Mouse (Mus musculus): Measurements from ENCODE around the gene Elane.
A peak's percentile ranks its signal among the peaks of the same experiment; 100 is the strongest.
"Not testable (repeated sequence)": the region's sequence is repeated elsewhere in the genome, so short reads cannot be mapped to it uniquely, and the experiment has no call there.

Gene Elane

DNA sequence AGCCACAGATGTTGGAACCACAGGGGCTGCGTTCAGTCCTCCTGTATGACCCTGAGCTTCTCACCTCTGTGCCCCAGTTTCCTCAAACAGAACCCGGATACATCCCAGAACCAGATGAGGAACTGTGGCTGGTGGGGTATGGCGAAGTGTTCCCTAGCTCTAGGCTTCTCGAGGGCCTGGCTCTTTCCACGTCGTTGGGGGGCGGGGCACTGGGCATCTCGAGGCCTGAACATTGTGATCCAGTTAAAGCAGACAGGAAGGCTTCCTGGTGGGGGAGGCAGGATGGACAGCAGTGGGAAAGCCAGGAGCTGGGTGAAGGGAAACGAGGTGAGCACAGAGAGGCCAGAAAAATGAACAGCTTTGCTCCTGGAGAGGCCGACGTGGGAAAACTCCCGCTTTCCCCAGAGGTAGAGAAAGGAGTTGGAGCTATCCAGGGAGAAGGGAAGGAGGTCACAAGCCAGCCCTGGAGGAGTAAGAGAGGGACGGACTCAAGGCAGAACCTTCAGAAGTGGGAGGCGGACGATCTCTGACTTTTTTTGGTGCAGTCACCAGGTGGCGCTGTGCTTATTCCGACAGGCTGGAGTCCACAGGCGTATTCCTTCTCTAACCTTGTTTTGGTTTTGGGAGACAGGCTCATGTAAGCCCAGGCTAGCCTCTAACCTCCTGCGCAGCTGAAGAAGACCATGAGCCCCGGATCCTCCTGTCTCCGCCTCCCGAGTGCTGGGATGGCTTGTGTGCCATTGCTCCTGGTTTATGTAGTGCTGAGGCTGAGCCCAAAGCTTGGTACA is 2.6 kb upstream of the Elane start:
- peak; percentile 64 to 68 for DNase-seq

DNA sequence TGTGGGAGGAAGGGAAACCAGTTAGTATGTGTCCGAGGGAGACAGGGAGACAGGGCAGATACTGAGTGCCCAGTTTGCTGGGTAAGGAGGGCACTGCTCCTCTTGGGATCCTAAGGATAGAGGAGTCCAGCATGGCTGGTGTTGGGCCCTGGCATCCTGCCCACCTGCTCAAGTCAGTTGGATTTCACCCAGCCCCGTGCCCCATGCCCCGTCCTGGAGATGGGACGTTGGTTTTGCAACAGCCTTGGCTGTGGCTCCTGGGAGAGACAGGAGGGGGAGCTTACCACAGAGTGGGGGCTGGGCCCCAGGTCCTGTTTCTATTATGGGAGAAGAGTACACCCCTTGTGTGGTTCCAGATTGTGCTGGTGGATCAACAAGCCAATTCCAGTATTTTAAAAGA is 1.6 kb upstream of the Elane start:
- DNase-seq = no peak

DNA sequence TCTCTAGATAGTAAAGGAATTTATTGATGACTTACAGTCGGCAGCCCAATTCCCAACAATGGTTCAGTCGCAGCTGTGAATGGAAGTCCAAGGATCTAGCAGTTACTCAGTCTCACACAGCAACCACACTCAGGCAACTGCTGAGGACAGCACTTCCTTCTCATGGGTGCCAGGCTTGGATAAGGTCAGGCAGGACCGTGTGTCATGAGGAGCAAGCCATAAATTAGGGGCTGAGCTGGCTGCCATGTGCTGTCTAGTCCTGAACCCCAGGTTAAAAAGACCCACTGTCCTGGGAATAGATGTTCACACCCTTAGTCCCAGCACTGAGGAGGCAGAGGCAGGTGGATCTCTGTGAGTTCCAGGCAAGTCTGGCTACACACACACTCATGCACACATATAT is 1.1 kb upstream of the Elane start:
- DNase-seq = not testable (repeated sequence)

DNA sequence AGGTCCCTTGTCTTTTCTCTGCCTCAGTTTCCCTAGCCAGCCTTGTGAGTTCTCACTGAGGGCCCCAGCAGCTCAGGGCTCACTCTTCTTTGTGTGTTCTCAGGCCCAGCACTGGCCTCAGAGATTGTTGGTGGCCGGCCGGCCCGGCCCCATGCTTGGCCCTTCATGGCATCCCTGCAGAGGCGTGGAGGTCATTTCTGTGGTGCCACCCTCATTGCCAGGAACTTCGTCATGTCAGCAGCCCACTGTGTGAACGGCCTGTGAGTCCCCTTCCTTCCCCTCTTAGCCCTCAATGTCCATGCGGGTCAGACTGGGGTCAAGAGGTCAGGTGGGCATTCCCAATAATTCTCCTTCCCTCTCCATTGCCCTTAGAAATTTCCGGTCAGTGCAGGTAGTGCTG is 564 bp downstream of the Elane start:
- DNase-seq = no peak

DNA sequence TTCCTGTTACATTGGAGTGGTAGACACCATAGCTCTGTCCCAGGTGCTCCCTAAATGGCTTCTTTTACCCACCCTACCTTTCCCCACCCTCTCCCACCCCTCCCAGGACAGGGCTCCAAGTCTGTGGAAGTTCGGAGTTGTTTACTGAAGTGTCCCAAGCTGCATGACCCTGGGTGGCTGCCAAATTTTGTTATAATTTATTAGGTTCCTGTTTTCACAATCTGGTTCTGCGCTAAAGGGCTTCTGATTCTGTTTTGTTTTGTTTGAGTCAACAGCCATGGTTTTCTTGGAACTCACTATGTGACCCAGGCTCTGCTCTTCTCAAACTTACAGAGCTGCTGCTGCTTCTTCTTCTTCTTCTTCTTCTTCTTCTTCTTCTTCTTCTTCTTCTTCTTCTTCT is 3.3 kb downstream of the Elane start:
- DNase-seq = no peak

DNA sequence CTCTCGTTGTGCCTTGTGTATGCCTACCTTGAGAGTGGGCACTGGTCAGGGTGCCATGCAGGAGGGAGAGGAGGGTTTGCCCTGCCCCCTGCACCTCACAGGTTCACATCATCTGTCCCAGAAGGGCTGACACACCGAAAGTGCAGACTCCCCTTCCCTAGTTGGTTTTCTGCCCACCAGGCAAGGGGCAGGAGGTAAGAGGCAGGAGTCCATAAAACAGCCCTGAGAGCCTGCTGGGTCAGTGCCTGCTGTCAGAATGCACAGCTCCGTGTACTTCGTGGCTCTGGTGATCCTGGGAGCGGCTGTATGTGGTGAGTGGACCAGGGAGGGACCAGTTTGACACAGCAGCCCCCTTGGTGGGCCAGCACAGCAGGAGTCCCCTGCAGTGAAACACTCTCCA is 4.6 kb downstream of the Elane start, which contains the start of gene Cfd:
Gene Cfd, plus strand, starts transcription at position 184 of the 400 bp plus-strand sequence.
- no peak for DNase-seq

DNA sequence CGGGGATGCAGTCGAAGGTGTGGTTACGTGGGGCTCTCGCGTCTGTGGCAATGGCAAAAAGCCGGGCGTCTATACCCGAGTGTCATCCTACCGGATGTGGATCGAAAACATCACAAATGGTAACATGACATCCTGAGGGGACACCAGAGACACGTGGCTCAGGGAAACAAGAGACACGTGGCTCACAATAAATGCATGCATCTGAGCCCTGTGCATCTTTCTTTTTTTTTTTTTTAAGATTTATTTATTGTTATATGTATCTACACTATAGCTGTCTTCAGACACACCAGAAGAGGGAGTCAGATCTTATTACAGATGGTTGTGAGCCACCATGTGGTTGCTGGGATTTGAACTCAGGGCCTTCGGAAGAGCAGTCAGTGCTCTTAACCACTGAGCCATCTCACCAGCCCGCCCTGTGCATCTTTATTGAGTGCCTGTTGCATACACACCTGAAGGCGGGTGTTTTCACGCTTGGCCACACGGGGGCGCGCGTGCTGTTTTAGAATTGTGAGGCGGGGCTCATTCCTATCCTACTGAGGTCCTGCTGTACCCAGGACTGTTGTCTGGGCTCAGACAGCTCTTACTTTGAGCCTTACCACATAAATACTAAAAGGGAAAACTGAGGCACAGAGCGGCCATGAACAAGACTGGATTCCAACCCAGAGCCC is 6.5 kb downstream of the Elane start:
- DNase-seq = peak; percentile 82 to 84

DNA sequence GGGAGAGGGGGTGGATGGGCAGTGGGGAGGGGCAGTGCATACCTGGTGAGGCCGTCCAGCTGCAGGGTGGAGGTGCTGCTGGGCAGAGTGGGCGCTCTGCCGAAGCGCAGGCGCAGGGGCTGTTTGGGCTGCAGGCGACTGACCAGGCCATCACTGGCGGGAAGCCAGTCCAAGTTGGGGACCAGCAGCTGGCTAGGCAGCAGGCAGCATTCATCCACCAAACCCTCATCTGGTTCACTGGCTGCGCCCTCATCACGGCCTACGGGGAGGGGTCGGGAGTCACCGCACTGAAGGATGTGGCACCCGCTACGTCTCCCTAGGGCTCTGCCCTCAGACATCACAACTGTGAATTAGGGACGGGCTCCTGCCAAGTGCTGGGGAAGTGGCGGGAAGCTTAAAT is 10.3 kb downstream of the Elane start:
- no peak for DNase-seq

DNA sequence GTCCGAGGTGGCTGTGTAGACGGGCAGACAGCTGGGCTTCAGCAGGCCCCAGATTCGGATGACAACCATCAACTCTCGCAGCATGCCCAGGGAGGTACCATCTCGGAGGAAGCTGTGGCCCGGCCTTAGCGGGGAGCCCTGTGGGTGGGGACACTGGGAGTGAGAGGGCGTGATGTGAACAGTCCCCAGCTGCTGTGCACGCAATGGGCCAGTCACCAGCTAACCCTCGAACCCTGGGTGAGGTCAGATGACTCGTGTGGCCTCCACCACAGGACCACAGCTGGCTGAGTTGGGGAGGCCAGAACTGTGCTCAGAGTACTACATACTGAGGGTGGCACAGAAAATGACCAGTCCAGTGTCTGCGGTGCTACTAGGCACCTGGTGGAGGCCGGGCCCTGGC is 10.8 kb downstream of the Elane start:
- DNase-seq = no peak

DNA sequence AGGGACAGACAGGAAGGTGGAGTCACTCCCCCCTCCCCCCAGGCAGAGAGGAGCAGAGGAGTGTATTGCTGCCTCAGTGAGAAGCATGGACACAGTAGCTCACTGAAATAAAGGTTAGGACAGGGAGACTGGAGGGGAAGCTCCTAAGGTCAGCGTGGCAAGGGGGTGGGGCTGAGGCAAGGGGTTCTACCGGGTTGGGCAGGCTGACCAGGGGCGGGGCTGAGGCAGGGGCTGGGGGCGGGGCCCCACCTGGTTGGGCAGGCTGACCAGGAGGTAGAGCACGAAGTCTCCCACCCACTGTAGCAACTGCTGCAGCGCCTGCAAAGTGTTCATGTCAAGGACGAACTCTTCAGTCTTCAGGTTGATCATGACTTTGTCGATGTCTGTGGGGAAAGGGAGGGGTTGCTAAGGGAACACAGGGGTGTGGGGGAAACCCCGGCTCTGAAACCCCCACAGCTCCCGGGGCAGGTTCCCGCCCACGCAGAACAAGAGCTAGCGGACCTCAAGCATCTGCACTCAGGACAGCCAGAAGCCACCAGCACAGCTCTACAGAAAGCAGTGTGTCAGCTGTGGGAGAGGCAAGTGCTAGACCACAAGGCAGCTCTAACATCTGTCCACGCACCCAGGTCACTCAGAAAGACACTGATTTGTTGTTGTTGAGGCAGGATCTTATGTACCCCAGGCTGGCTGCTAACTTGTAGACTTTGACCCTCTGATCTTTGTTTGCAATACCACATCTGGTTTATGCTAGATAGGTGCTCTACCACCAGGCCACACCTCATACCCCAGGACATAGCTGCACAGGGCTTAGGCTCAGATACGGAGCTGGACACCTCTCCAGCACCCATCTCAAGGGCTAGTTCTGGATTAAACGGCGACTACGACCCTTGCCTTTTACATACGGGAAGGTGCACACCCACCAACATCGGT is 11.5 kb downstream of the Elane start:
- DNase-seq = no peak

DNA sequence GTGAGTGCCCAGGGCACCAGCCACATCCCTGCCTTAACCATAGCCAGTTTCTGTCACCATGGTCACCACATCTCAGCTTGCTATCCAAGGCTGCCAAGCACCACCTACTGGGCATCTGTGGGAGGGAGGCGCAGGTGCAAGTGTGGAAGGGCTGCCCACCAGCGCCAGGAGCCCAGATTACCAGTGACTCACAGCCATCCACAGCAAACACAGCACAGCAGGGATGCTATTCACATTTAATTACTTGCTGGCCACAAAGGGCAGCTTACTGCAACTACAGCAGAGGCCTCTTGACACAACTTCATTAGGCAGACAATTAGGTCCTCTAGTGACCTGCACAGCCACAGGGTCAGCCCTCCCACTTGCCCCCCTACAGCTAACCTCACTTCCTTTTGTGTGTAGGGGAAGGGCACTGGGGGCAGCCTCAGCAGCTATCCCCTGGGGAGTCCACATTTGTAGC is 14.9 kb downstream of the Elane start:
- DNase-seq = no peak

DNA sequence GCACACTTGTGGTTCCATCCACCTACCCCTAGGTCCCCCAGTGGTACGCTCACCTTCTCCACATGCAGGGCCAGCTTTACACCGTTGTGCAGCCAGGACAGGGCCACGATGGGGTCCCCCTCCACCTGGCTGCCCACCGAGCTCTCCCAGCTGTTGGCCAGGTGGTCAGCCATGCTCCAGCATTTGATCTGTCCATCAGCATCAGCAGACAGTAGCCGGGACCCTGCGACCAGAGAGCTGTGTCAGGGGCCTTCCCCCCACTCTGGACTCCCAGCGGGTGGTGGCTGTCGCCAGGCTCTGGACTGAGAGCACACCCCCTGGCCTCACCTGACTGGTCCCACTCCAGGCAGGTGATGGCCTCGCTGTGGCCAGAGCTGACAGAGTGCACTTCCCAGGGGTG is 20.7 kb downstream of the Elane start:
- no peak for DNase-seq

DNA sequence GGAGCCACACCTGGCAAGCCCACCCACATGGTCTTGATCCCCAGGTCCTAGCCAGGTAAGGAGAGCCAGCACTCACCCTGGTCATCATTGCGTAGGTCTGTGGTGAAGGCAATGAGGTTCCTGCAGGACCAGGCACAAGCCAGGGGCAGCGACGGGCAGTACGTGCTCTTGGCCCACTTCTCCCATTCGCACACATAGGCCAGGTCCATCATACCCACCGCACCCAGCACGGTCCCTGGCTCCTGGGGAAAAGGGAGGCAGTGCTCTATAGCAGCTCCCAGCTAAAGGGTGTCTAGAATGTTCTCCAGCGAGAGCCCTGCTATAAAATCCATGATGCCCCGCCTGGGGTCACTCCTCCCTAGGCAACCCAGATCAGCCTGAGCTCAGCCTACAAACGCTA is 21.4 kb downstream of the Elane start:
- no peak for DNase-seq

DNA sequence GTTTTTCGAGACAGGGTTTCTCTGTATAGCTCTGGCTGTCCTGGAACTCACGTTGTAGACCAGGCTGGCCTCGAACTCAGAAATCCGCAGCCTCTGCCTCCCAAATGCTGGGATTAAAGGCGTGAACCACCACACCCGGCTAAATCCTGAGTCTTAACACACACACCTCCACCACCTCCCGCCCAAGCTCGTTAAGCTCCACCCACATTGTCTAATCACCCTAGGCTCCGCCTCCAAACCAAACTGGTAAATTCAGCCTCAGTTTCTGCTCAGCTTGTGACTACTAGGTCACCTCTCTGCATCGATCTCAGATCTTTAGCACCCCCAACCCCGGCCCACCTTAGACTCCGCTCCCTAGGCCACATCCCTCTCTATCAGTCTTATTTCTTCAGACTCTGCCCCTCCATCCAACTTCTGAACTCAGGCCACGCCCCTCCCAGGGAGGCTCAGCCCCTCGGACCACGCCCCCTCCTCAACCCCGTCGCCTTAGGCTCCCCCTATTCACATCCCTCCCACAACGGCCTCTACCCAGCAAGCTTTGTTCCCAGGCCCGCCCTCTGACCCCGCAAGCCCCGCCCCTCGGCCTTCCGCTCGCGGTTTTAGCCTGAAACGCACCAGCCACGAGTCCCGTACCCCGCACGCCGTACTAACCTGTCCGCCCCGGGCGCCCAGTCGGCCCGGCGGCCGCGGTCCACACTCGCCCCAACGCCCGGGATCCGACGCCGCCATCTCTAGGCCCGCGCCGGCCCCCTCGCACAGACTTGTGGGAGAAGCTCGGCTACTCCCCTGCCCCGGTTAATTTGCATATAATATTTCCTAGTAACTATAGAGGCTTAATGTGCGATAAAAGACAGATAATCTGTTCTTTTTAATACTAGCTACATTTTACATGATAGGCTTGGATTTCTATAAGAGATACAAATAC is 22.4 kb downstream of the Elane start, which contains the start of gene Med16:
Gene Med16, minus strand, starts transcription at position 757 of the 925 bp plus-strand sequence.
- peak; percentile 98 to 99 for DNase-seq

DNA sequence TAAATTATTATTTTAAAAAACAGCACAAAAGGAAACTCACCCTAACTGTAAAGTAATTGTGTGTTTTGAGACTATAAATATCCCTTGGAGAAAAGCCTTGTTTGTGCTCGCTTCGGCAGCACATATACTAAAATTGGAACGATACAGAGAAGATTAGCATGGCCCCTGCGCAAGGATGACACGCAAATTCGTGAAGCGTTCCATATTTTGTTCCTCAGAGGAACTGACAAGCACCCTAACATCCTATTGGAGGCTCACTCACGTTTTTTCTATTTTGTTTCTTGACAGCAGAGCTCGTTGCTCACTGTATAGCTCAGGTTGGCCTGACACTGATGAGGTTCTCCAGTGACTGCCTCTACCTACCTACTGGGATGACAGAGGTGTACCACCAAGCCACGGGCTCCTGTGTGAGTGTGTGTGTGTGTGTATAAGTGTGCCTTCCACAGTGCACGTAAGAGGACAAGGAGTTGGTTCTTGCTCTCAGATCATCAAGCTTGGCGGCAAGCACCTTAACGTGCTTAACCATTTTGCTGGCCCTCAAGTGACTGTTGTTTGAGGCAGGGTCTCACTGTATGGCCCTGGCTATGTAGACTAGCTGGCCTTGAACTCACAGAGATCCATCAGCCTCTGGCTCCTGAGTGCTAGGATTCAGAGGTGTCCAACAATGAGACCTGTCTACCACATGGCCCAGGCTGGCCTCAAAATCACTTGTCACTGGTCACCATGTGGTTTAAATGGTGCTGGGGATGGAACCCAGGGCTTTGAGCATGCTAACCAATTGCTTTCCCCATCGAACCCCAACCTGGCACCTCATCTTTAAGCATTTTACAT is 23.3 kb downstream of the Elane start:
- no peak for DNase-seq

DNA sequence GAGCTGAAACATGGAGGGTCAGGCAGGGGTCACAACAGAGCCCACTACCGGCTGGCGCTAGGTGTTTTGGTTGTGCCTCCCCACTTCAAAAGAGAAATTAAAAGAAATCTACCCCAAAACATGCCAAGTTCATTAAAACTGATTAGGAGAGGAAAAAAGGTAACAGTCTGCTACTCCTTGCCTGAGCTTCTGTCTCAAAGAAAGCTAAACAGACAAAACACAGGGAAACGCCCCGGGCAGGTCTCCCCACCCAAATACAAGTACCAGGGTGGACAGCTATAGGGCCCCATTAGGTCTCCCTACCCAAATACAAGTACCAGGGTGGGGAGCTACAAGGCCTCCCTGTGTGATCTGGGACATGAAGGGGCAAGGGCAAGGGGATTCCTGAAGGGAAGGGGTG is 24.5 kb downstream of the Elane start, which contains the start of gene Gm26602:
Gene Gm26602, plus strand, starts transcription at position 301 of the 400 bp plus-strand sequence.
- no peak for DNase-seq

DNA sequence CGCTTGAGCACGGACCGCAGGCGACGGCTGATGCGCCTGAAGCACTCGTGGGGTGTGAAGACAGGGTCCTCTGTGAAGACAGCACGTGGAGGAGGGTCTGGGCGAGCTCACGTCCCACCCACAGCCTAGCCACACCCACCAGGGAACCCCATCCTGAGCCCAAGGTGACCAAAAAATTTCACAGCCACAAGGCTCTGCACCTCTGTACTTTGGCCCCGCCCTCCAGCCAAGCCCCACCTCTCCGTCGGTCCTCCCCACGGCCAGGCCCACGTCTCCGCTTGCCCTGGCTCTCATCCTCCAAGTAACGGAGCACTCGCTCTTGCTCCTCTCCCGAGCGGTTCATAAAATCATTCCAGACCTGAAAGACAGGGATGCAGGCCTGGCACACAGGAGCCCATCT is 26.4 kb downstream of the Elane start:
- no peak for DNase-seq

DNA sequence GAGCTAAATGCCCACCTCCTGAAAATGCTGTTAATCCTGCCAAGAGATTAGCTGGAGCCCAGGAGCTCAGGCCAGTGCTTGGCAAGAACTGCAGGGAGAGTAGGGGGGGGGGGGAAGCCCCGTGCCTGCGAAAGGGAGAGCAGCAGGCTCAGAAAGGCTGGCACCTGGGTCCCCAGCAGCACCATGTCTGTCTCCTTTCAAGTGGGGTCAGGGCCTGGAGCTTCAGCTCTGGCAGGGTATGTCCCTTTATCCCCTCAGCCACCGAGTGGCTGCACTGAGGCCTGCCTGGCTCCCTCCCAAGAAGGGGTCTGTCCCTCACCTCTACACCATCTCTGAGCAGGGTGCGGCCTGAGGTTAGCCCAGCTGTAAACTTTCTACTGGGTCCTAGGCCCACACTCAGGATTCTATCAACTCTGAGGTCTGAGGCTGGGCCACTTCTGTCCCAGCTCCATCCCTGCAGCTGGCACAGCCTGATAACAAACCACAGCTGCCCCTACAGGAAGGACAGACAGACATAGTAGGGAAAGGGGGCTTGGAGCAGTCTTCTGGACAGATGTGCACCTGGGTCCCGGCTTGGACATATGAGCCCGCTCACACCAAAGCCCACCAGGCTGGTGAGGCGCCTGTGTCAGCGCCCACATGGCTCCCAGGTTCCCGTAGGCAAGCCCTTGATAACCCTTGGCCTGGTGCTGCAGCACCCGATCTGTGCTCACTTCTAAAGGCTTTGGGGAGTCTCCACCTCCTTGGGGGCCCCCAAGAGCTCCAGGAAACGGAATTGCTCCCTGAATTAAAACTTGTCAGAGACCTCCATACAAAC is 28.3 kb downstream of the Elane start:
- no peak for DNase-seq

DNA sequence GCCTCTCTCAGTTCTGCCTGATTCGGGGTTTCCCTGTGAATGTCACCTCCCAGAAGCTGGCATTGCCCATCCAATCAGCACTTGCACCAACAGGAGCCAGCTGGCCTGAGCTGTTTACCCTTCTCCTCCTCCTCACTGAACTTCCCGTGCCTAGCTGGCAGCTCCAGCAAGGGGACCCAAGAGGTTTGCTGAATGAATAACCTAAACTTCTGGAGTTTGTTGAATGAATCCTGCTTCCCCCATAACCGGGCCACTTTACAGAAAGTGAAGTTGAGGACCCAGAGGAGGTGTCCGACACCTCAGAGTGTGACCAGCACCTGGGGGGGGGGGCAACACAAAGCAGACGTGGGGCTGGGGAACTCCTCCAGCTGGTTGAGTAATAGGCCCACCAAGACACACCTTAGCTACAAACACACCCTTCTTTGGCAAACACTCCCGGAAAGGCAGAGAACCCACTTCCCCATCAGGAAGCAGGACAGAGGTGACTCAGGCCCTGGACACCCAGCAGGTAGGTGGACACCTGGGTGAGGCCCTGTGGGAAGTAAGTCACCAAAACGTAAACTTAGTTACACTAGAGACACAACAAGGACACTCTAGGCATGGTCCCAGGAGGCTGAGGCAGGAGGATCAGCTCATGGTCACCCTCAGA is 29.0 kb downstream of the Elane start:
- no peak for DNase-seq

DNA sequence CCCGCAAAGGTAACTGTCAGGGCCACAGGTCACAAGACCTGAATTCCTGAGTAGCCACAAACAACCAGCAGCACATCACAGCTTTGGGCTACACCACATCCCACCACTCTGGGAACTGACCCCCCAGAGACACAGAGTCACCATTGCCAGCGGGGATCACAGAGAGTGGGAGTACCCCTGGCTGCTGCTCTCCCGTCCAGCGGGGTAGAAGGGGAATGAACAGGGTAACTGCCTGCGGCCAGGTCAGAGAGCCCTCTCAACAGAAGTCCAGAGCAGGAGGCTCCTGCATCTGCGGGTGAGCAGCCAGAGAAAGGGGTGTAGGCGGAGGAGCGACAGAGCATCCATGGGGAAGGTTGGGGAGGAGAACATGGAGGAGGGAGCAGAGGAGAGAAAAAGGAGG is 30.0 kb downstream of the Elane start:
- DNase-seq = no peak
